Mouse (Mus musculus) stomach, postnatal 0 days (tissue): ENCODE data around the gene Tgm3.

Source experiments
- CTCF ChIP-seq: IDR thresholded peaks from 2 replicates; pipeline ENCODE4 v1.5.1; 2016; ENCODE audit warnings: antibody characterized with exemption, low read depth, mild to moderate bottlenecking, moderate library complexity
- EP300 ChIP-seq: optimal IDR thresholded peaks from 2 replicates; pipeline ENCODE3; 2016; ENCODE audit warnings: antibody characterized with exemption

DNA sequence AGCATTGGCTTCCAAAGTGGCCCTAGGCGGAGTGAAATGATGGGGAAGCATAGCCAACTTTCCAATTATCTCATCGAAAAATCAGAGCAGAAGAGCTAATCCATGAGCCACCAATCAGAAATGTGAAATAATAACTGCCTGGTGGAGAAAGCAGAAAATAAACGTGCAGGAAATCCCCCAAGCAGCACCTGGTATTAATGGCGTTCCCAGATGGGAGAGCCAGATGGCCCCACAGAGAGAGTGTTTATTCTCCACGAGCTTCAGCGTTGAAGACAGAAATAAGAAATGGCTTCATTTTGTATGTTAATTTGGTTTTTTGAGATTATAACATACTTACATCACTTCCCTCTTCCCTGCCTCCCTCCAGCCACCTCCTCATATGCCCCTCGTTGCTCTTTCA is 13.7 kb upstream of the Tgm3 start:
- TF ChIP-seq EP300: no peak
- no peak for TF ChIP-seq CTCF
